Mouse (Mus musculus) spleen, adult 2 months (tissue): ENCODE data around the gene Hist1h3b.
"Not testable (repeated sequence)": the region's sequence is repeated elsewhere in the genome, so short reads cannot be mapped to it uniquely, and the experiment has no call there.

Experiments
- CTCF ChIP-seq: fragments of 200-500 bp; IDR thresholded peaks from 2 replicates; pipeline ENCODE4 v1.5.1; 2011; ENCODE audit warnings: mild to moderate bottlenecking, inconsistent platforms; ENCODE audit not compliant: insufficient read depth, insufficient read length, insufficient replicate concordance; ENCODE audit errors: extremely low read depth
- POLR2A ChIP-seq: fragments of 200-500 bp; IDR thresholded peaks from 2 replicates; pipeline ENCODE4 v1.6.1; 2011; ENCODE audit warnings: low read depth, low read length, inconsistent platforms

DNA sequence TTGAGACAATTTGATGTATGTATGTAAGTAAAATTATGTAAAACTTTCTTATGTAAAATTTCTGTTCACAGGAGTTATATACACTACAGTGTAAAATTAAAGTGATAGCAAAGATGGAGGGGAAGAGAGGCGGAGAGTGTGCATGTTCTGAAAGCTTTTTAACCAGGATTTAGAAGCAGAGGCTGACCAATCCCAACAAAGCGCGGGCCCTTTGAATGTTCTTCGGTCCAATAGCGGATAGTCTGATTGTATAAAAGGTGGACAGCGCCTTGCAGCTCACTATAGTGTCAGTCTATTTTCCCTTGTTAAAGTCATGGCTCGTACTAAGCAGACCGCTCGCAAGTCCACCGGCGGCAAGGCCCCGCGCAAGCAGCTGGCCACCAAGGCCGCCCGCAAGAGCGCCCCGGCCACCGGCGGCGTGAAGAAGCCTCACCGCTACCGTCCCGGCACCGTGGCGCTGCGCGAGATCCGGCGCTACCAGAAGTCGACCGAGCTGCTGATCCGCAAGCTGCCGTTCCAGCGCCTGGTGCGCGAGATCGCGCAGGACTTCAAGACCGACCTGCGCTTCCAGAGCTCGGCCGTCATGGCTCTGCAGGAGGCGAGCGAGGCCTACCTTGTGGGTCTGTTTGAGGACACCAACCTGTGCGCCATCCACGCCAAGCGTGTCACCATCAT, at the start of gene Hist1h3b:
- TF ChIP-seq POLR2A, CTCF: not testable (repeated sequence)
